Mouse (Mus musculus) brain, embryonic 14.5 days (tissue): Measurements from ENCODE around the gene Dhx37.

Experiments used
- CTCF ChIP-seq: fragments of 200-500 bp; IDR thresholded peaks from 2 replicates; pipeline ENCODE4 v1.5.1; 2012; ENCODE audit warnings: inconsistent platforms, mild to moderate bottlenecking, moderate library complexity, borderline replicate concordance; ENCODE audit not compliant: insufficient read depth, insufficient read length; ENCODE audit errors: extremely low read depth
- POLR2A ChIP-seq: fragments of 200-500 bp; IDR thresholded peaks from 2 replicates; pipeline ENCODE4 v1.6.1; 2012; ENCODE audit warnings: mild to moderate bottlenecking, inconsistent platforms, borderline replicate concordance; ENCODE audit not compliant: poor library complexity, insufficient read depth, insufficient read length, severe bottlenecking; ENCODE audit errors: extremely low read depth

DNA sequence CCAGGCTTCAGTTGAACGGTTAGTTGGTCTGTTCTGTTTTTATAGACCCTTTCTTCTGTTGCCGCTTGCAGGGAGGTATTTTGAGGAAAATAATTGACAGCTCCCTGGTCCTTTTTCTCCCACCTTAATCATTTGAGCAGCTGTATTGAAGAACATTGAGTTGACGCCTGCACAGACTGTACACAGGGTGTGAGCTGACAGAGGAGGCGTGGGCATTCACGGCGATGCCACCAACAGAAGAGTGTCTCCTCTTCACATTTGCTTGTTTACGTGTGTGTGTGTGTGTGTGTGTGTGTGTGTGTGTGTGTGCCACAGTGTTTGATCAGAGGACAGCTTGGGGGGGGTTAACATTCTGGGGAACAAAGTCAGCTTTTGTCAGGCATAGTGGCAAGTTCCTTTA, 12.4 kb upstream of the Dhx37 start:
- TF ChIP-seq CTCF (no peak), POLR2A (no peak)
